Mouse (Mus musculus): Measurements from ENCODE around the gene Cenpf. TPM values are rescaled to one million over a fixed set of nuclear protein-coding genes. Genes with fewer than 3 reads are reported as not detected.
A peak's percentile ranks its signal among the peaks of the same experiment; 100 is the strongest.

Cenpf gene
- polyA plus RNA-seq, 1 experiment from 2014 or later, result 26.8 TPM

DNA sequence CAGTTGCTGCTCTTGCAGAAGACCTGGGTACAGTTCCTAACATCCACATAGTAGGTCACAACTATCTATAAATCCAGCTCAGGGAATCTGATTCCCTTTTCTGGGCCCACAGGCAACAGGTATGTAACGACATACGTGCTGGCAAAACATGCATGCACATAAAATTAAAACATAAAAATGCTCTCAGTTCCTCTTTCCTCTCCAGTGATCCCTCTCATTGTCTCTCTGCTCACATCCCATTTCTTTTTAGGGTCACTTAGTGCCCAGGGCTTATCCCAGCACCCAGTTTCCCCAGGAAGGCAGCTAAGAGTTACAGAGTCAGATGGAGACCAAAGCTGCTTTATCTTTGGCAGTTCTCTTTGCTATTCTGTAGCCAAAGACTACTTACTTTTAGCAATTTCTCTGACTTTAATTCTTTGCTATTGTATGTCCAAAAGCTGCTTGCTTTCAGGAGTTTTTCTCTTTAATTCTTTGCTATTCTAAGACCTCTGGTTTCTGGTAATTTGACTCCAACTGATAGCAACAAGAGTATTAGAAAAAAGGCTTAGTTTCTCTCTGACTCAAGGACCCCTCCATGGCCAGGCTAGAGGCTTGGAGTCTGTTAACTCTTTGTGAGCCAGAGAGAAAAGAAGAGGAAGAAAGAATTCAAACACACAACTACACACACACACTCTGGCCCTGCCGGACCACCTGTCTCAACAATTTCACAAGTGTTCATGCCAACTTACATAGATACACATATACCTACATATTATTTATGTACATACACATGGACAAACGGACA, 1.4 kb upstream of the Cenpf start:
- H3K4me1 ChIP-seq (replicated peaks), result peaks cover 28% of the 10 kb centered on the region
- H3K9me3 ChIP-seq, result no peaks in the 10 kb centered on the region
- 24% methylated on average over 4 of the region's 4 CpGs for WGBS
- peak overlapping the region; percentile 63 for H3K4me3 ChIP-seq
- no peak overlapping the region for H3K27ac ChIP-seq
- H3K4me2 ChIP-seq, result peak overlapping the region; percentile 86
- H3K27me3 ChIP-seq, result no peaks in the 10 kb centered on the region
- H3K9ac ChIP-seq, result no peak overlapping the region
- H3K36me3 ChIP-seq, result no peaks in the 10 kb centered on the region; the same call in 1 of the 2 replicates
- no peak for ATAC-seq (ENCODE audit: low FRiP score)

DNA sequence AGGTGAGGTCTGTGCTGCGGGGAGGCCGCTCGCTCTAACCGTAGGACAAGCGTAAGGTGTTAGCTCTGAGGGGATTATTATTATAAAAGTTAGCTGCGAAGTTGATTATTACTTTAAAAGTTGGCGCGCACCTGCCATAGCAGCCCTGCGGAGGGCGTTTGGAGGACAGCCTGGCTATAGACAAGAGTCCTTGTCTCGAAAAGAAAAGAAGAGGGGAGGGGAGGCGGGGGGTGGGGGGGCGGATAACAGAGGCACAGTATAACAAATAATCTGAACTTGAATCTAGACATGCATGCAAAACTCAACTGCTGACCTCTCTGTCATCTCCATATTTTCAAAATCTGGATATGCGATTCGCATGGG, 483 bp upstream of the Cenpf start:
- Histone ChIP-seq H3K4me3 (peak overlapping the region; percentile 63), H3K36me3 (no peaks in the 10 kb centered on the region; the same call in 1 of the 2 replicates), H3K4me1 (replicated peaks) (peaks cover 28% of the 10 kb centered on the region), H3K27me3 (no peaks in the 10 kb centered on the region), H3K4me2 (peak overlapping the region; percentile 86), H3K9me3 (no peaks in the 10 kb centered on the region), H3K27ac (no peak overlapping the region), H3K9ac (peak overlapping the region; percentile 44; the same call in 1 of the 2 replicates)
- WGBS, result 2% methylated on average over 15 of the region's 15 CpGs
- ATAC-seq (ENCODE audit: low FRiP score), result no peak

GRCm38 (mm10) chr1:189686025-189686424, 1.9 kb downstream of the Cenpf start:
- no peak overlapping the region for H3K9ac ChIP-seq
- H3K36me3 ChIP-seq, result peaks cover 5% of the 10 kb centered on the region; the same call in 1 of the 2 replicates
- H3K27ac ChIP-seq, result no peak overlapping the region
- peaks cover 28% of the 10 kb centered on the region for H3K4me1 ChIP-seq (replicated peaks)
- H3K4me2 ChIP-seq, result no peak overlapping the region
- no peaks in the 10 kb centered on the region for H3K9me3 ChIP-seq
- H3K27me3 ChIP-seq, result no peaks in the 10 kb centered on the region
- no peak for ATAC-seq (ENCODE audit: low FRiP score)
- no peak overlapping the region for H3K4me3 ChIP-seq
- 86% methylated on average over 6 of the region's 6 CpGs for WGBS

- 96% methylated on average over 9 of the region's 9 CpGs for WGBS
- H3K4me3 ChIP-seq, result no peak overlapping the region
- no peaks in the 10 kb centered on the region for H3K27me3 ChIP-seq
- peaks cover 5% of the 10 kb centered on the region; the same call in 1 of the 2 replicates for H3K36me3 ChIP-seq
- peaks cover 28% of the 10 kb centered on the region for H3K4me1 ChIP-seq (replicated peaks)
- H3K4me2 ChIP-seq, result no peak overlapping the region
- no peak for ATAC-seq (ENCODE audit: low FRiP score)
- no peaks in the 10 kb centered on the region for H3K9me3 ChIP-seq
- H3K27ac ChIP-seq, result no peak overlapping the region
- H3K9ac ChIP-seq, result no peak overlapping the region
Measured at GRCm38 (mm10) chr1:189684786-189685415, 3.0 kb downstream of the Cenpf start.

DNA sequence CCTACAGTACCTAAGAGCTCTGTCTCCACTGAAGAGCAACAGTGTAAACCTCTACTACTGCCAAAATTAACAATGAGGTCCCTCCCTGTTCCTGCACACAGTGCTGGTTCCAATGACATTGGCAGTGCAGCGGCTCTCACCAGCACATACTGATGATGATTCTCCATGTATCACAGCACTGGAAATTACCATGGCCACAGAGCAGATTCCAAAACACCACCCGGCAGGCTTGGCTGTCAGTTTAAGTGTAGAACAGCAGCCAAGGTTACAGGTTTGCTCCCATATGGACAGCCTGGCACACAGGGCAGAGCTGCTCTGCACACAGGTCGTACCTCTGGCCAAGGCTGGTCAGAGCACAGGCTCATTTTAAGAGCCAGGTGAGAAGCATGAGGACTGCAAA, 8.3 kb downstream of the Cenpf start:
- ATAC-seq (ENCODE audit: low FRiP score), result no peak
- H3K27me3 ChIP-seq, result no peaks in the 10 kb centered on the region
- H3K4me2 ChIP-seq, result no peak overlapping the region
- H3K4me1 ChIP-seq (replicated peaks), result no peaks in the 10 kb centered on the region
- no peak overlapping the region for H3K27ac ChIP-seq
- WGBS, result 95% methylated on average over 3 of the region's 3 CpGs
- H3K9me3 ChIP-seq, result no peaks in the 10 kb centered on the region
- H3K9ac ChIP-seq, result no peak overlapping the region
- peaks cover 18% of the 10 kb centered on the region; the same call in 1 of the 2 replicates for H3K36me3 ChIP-seq
- no peak overlapping the region for H3K4me3 ChIP-seq

GRCm38 (mm10) chr1:189675953-189676352, 11.9 kb downstream of the Cenpf start:
- Histone ChIP-seq H3K4me3 (no peak overlapping the region), H3K4me1 (replicated peaks) (no peaks in the 10 kb centered on the region), H3K27ac (no peak overlapping the region), H3K36me3 (peaks cover 15% of the 10 kb centered on the region; the same call in 1 of the 2 replicates), H3K27me3 (no peaks in the 10 kb centered on the region), H3K9ac (no peak overlapping the region), H3K4me2 (no peak overlapping the region), H3K9me3 (no peaks in the 10 kb centered on the region)
- WGBS, result 94% methylated on average over 4 of the region's 4 CpGs
- no peak for ATAC-seq (ENCODE audit: low FRiP score)

DNA sequence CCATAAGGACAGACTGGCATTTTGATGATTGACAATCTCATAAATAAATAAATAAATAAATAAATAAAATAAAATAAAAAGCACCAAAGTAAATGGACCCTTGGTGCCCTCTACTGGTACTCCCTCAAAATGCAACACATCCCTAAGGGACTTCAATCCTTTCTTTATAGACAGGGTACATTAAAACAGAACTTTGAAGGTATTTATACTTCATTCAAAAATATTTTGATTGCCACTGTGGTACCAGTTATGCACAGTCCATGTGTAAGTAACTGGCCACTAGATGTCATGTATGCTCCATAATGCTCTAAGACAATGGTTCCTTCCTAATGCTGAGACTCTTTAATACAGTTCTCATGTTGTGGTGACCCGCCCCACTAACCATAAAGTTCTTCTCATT, 12.5 kb downstream of the Cenpf start:
- Histone ChIP-seq H3K36me3 (peaks cover 17% of the 10 kb centered on the region; the same call in 1 of the 2 replicates), H3K27me3 (no peaks in the 10 kb centered on the region), H3K27ac (no peak overlapping the region), H3K4me1 (replicated peaks) (no peaks in the 10 kb centered on the region), H3K4me2 (no peak overlapping the region), H3K9me3 (no peaks in the 10 kb centered on the region), H3K4me3 (no peak overlapping the region), H3K9ac (no peak overlapping the region)
- 94% methylated on average over 1 of the region's 1 CpGs for WGBS
- ATAC-seq (ENCODE audit: low FRiP score), result no peak

- H3K9me3 ChIP-seq, result no peaks in the 10 kb centered on the region
- H3K27ac ChIP-seq, result no peak overlapping the region
- H3K36me3 ChIP-seq, result peaks cover 4% of the 10 kb centered on the region
- WGBS, result 82% methylated on average over 3 of the region's 3 CpGs
- no peak overlapping the region for H3K9ac ChIP-seq
- no peaks in the 10 kb centered on the region for H3K27me3 ChIP-seq
- ATAC-seq (ENCODE audit: low FRiP score), result no peak
- H3K4me2 ChIP-seq, result no peak overlapping the region
- no peak overlapping the region for H3K4me3 ChIP-seq
- no peaks in the 10 kb centered on the region for H3K4me1 ChIP-seq (replicated peaks)
Measured at GRCm38 (mm10) chr1:189665966-189666365, 21.9 kb downstream of the Cenpf start.

- ATAC-seq (ENCODE audit: low FRiP score), result no peak
- H3K4me2 ChIP-seq, result no peak overlapping the region
- 77% methylated on average over 4 of the region's 4 CpGs for WGBS
- no peaks in the 10 kb centered on the region for H3K27me3 ChIP-seq
- no peak overlapping the region for H3K4me3 ChIP-seq
- no peak overlapping the region for H3K27ac ChIP-seq
- no peaks in the 10 kb centered on the region for H3K4me1 ChIP-seq (replicated peaks)
- no peaks in the 10 kb centered on the region; the same call in 1 of the 2 replicates for H3K36me3 ChIP-seq
- H3K9me3 ChIP-seq, result no peaks in the 10 kb centered on the region
- H3K9ac ChIP-seq, result no peak overlapping the region
Measured at GRCm38 (mm10) chr1:189664873-189665144, 23.1 kb downstream of the Cenpf start.

DNA sequence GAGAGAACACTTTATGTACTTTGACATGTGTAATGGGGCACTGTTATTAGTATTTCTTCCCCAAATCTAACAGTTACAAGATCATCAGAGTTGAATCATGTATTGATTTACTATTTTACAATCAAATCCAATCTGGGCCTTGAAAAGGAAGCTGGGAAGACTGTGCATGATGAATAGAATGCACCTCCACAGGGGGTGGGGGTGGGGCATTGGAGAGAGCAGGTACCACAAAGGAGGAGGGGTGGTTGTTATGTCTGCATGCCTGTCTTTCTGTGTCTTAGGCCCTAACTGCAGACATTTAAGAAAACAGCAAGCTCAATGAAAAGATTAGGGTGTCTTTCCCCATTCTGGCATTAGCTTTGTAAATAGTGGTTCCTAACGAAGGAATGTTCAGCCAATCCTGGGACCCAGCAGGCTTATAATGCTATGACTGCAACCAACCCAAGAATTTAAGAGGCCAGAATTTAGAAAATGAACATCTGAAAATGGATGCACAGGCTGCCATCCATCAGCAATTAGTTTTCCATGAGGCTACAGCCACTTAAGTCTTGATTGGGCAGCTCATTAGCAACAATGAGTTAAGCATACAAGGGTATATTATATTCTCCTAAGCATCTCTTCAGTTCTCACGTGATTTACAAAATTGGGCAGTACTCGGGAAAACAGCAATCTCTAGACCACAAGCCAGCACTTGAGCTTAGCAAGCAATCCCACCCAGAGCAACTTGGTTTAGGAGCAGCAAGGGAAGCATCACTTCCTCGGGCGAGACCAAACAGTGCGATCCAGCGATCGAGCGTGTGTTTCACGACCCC, 23.6 kb downstream of the Cenpf start:
- no peak overlapping the region for H3K4me3 ChIP-seq
- H3K36me3 ChIP-seq, result no peaks in the 10 kb centered on the region; the same call in 1 of the 2 replicates
- no peaks in the 10 kb centered on the region for H3K9me3 ChIP-seq
- no peaks in the 10 kb centered on the region for H3K4me1 ChIP-seq (replicated peaks)
- no peak overlapping the region for H3K4me2 ChIP-seq
- no peak overlapping the region for H3K27ac ChIP-seq
- WGBS, result 73% methylated on average over 10 of the region's 10 CpGs
- H3K27me3 ChIP-seq, result no peaks in the 10 kb centered on the region
- ATAC-seq (ENCODE audit: low FRiP score), result no peak
- H3K9ac ChIP-seq, result no peak overlapping the region

DNA sequence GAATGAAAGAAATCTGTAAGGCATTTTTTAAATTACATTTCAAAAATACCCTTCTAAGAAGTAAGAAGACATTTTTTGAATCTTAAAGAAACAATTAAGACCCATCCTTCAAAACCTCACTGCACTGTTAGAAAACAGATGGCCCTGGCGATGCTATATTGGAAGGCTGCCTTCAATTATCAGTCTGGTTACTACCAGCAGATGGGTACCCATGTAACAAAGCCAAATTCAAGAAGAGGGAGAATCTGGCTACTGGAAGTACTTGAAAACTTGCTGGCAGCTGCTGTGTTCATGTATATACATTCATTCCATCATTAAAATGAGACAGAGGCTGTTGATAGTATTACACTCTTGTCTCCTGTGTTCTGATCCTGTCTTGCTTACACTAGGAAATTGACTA, 24.4 kb downstream of the Cenpf start:
- ATAC-seq (ENCODE audit: low FRiP score), result no peak
- Histone ChIP-seq H3K4me1 (replicated peaks) (no peaks in the 10 kb centered on the region), H3K9ac (no peak overlapping the region), H3K4me3 (no peak overlapping the region), H3K36me3 (no peaks in the 10 kb centered on the region), H3K27me3 (no peaks in the 10 kb centered on the region), H3K9me3 (no peaks in the 10 kb centered on the region), H3K27ac (no peak overlapping the region), H3K4me2 (no peak overlapping the region)
- 57% methylated on average over 1 of the region's 1 CpGs for WGBS

- Histone ChIP-seq H3K27me3 (no peaks in the 10 kb centered on the region), H3K9me3 (no peaks in the 10 kb centered on the region), H3K4me3 (no peak overlapping the region), H3K36me3 (no peaks in the 10 kb centered on the region; the same call in 1 of the 2 replicates), H3K4me1 (replicated peaks) (no peaks in the 10 kb centered on the region), H3K27ac (no peak overlapping the region), H3K4me2 (no peak overlapping the region), H3K9ac (no peak overlapping the region)
- ATAC-seq (ENCODE audit: low FRiP score), result no peak
Measured at GRCm38 (mm10) chr1:189661856-189662255, 26.0 kb downstream of the Cenpf start.
